Mouse (Mus musculus) kidney, adult 2 months (tissue): ENCODE measurements at regions not wholly inside any gene's neighbourhood (a gene's known extent, or its start where the extent isn't known, plus 50 kb on each side); places are given as distances from the start of the nearest gene placed in this dataset.

Experiments
- DNase-seq: peaks from one replicate; pipeline ENCODE4 v3.0.0; 2021
- H3K27ac ChIP-seq: fragments of 200-500 bp; 2 replicates; pipeline ENCODE4 v1.5.1; 2012; ENCODE audit warnings: low read depth, low read length, control low read depth, inconsistent platforms; ENCODE audit not compliant: insufficient read depth
- H3K27me3 ChIP-seq: fragments of 200-500 bp; replicated peaks from 2 replicates; pipeline ENCODE4 v1.6.1; 2012; ENCODE audit warnings: mild to moderate bottlenecking, moderate library complexity, low read length, inconsistent platforms; ENCODE audit not compliant: control insufficient read depth, insufficient read depth
- H3K36me3 ChIP-seq: fragments of 200-500 bp; 2 replicates; pipeline ENCODE4 v1.6.1; 2012; ENCODE audit warnings: mild to moderate bottlenecking, moderate library complexity, low read length, inconsistent platforms; ENCODE audit not compliant: control insufficient read depth, insufficient read depth
- H3K4me1 ChIP-seq: fragments of 200-500 bp; 2 replicates; pipeline ENCODE4 v1.6.1; 2011; ENCODE audit warnings: low read length; ENCODE audit not compliant: control insufficient read depth, insufficient read depth
- H3K4me3 ChIP-seq: fragments of 200-500 bp; 2 replicates; pipeline ENCODE4 v1.5.1; 2011; ENCODE audit warnings: mild to moderate bottlenecking, low read depth, low read length, control low read depth; ENCODE audit not compliant: insufficient read depth
- CTCF ChIP-seq: fragments of 200-500 bp; conservative IDR thresholded peaks from 2 replicates; pipeline ENCODE4 v1.5.1; 2011; ENCODE audit warnings: low read depth, mild to moderate bottlenecking, control low read depth, low read length, moderate library complexity, mixed read lengths; ENCODE audit not compliant: insufficient read depth, insufficient read length
- POLR2A ChIP-seq: fragments of 200-500 bp; IDR thresholded peaks from one replicate; pipeline ENCODE4 v1.6.1; 2011; ENCODE audit warnings: low read depth, low read length, control low read depth
- WGBS: fragments of 180-500 bp; shearing (Covaris S2); methylation state at CpG from one replicate; pipeline ENCODE4 v1.1.7; 2018; 5-methylcytosine and 5-hydroxymethylcytosine counted together

GRCm38 (mm10) chr10:91706816-91707215, 525.7 kb upstream of the Tmpo start:
- no peak for DNase-seq
- no peak for TF ChIP-seq CTCF
- no peak for TF ChIP-seq POLR2A
- no peaks in the 10 kb centered on the region for H3K36me3 ChIP-seq
- H3K4me3 ChIP-seq, result no peak overlapping the region
- H3K27ac ChIP-seq, result no peak overlapping the region
- 83% methylated on average over 3 of the region's 3 CpGs for WGBS
- no peaks in the 10 kb centered on the region for H3K27me3 ChIP-seq
- H3K4me1 ChIP-seq, result no peaks in the 10 kb centered on the region

- no peak overlapping the region for H3K4me3 ChIP-seq
- 39% methylated on average over 3 of the region's 3 CpGs for WGBS
- DNase-seq, result no peak
- no peaks in the 10 kb centered on the region for H3K27me3 ChIP-seq
- no peaks in the 10 kb centered on the region for H3K4me1 ChIP-seq
- H3K27ac ChIP-seq, result no peak overlapping the region
- no peaks in the 10 kb centered on the region for H3K36me3 ChIP-seq
- no peak for TF ChIP-seq CTCF
- TF ChIP-seq POLR2A, result no peak
Measured at GRCm38 (mm10) chr10:91704751-91705150, 523.6 kb upstream of the Tmpo start.

- WGBS, result 66% methylated on average over 3 of the region's 3 CpGs
- Histone ChIP-seq H3K27me3 (no peaks in the 10 kb centered on the region), H3K4me3 (no peak overlapping the region), H3K27ac (no peak overlapping the region), H3K36me3 (no peaks in the 10 kb centered on the region), H3K4me1 (no peaks in the 10 kb centered on the region)
- DNase-seq, result no peak
- no peak for TF ChIP-seq CTCF
- no peak for TF ChIP-seq POLR2A
Measured at GRCm38 (mm10) chr10:91701822-91702221, 520.7 kb upstream of the Tmpo start.

GRCm38 (mm10) chr10:91686082-91686618, 505.0 kb upstream of the Tmpo start:
- H3K4me3 ChIP-seq, result no peak overlapping the region
- WGBS, result 56% methylated on average over 8 of the region's 8 CpGs
- TF ChIP-seq CTCF, result no peak
- no peak for TF ChIP-seq POLR2A

GRCm38 (mm10) chr10:91685164-91686027, 504.3 kb upstream of the Tmpo start:
- no peaks in the 10 kb centered on the region for H3K36me3 ChIP-seq
- H3K27ac ChIP-seq, result no peak overlapping the region
- H3K4me1 ChIP-seq, result no peaks in the 10 kb centered on the region
- WGBS, result 36% methylated on average over 8 of the region's 8 CpGs
- DNase-seq, result peak; percentile 1
- TF ChIP-seq POLR2A, result no peak
- no peak for TF ChIP-seq CTCF
- H3K4me3 ChIP-seq, result no peak overlapping the region
- H3K27me3 ChIP-seq, result no peaks in the 10 kb centered on the region

More at GRCm38 (mm10) chr10:91686082-91686618, 505.0 kb upstream of the Tmpo start:
- H3K36me3 ChIP-seq, result no peaks in the 10 kb centered on the region
- no peak overlapping the region for H3K27ac ChIP-seq
- no peaks in the 10 kb centered on the region for H3K4me1 ChIP-seq
- no peak for DNase-seq
- no peaks in the 10 kb centered on the region for H3K27me3 ChIP-seq

- no peak overlapping the region for H3K4me3 ChIP-seq
- no peak for TF ChIP-seq POLR2A
- no peak for TF ChIP-seq CTCF
Measured at GRCm38 (mm10) chr10:91679641-91680040, 498.5 kb upstream of the Tmpo start.

GRCm38 (mm10) chr10:91637911-91638310, 456.8 kb upstream of the Tmpo start:
- H3K36me3 ChIP-seq, result no peaks in the 10 kb centered on the region
- no peak overlapping the region for H3K4me3 ChIP-seq
- H3K27ac ChIP-seq, result no peak overlapping the region
- DNase-seq, result no peak
- H3K27me3 ChIP-seq, result no peaks in the 10 kb centered on the region
- H3K4me1 ChIP-seq, result no peaks in the 10 kb centered on the region
- TF ChIP-seq POLR2A (no peak), CTCF (no peak)

More at GRCm38 (mm10) chr10:91679641-91680040, 498.5 kb upstream of the Tmpo start:
- Histone ChIP-seq H3K4me1 (no peaks in the 10 kb centered on the region), H3K36me3 (no peaks in the 10 kb centered on the region), H3K27me3 (no peaks in the 10 kb centered on the region), H3K27ac (no peak overlapping the region)
- no peak for DNase-seq
